Mouse (Mus musculus): ENCODE measurements around the gene Ccdc146.

- TF ChIP-seq POLR2A (IDR thresholded peaks at IDR 0.05; ENCODE audit: low read depth, low read length), result no peak
- no peak for TF ChIP-seq CTCF (IDR thresholded peaks at IDR 0.05; ENCODE audit: extremely low read depth, insufficient read length, insufficient replicate concordance, low read depth, low read length)
These were observed 2.2 kb upstream of the Ccdc146 start for GRCm38 (mm10) chr5:21426666-21427065.
